Mouse (Mus musculus) intestine, embryonic 16.5 days (tissue): ENCODE measurements around the gene Zfp668. TPM values are rescaled to one million over a fixed set of nuclear protein-coding genes. Genes with fewer than 3 reads are reported as not detected.
A peak's percentile ranks its signal among the peaks of the same experiment; 100 is the strongest.
"Not testable (repeated sequence)": the region's sequence is repeated elsewhere in the genome, so short reads cannot be mapped to it uniquely, and the experiment has no call there.

Source experiments
- ATAC-seq: fragments of 200-750 bp; cut with Nextera tagmentation; 2 replicates; pipeline ENCODE4 v1.8.0; 2017; ENCODE audit warnings: moderate TSS enrichment, moderate library complexity
- H3K27ac ChIP-seq: fragments of 300-500 bp; sonication (generic); 2 replicates; pipeline ENCODE4 v1.5.1; 2014; ENCODE audit warnings: mild to moderate bottlenecking, low read length
- H3K27me3 ChIP-seq: fragments of 300-500 bp; sonication (generic); replicated peaks from 2 replicates; pipeline ENCODE4 v1.6.1; 2014; ENCODE audit warnings: low read length, control low read depth, mixed read lengths; ENCODE audit not compliant: control insufficient read depth, insufficient read depth
- H3K36me3 ChIP-seq: fragments of 300-500 bp; sonication (generic); 2 replicates; pipeline ENCODE4 v1.6.1; 2014; ENCODE audit warnings: low read length, control low read depth; ENCODE audit not compliant: control insufficient read depth, insufficient read depth
- H3K4me1 ChIP-seq: fragments of 300-500 bp; sonication (generic); 2 replicates; pipeline ENCODE4 v1.6.1; 2014; ENCODE audit warnings: low read length, control low read depth, mixed read lengths; ENCODE audit not compliant: control insufficient read depth, insufficient read depth
- H3K4me2 ChIP-seq: fragments of 300-500 bp; sonication (generic); 2 replicates; pipeline ENCODE4 v1.6.1; 2014; ENCODE audit warnings: low read depth, low read length, control low read depth
- H3K4me3 ChIP-seq: fragments of 300-500 bp; sonication (generic); 2 replicates; pipeline ENCODE4 v1.5.1; 2014; ENCODE audit warnings: mild to moderate bottlenecking, low read length
- H3K9ac ChIP-seq: fragments of 300-500 bp; sonication (generic); 2 replicates; pipeline ENCODE4 v1.6.1; 2014; ENCODE audit warnings: low read depth, low read length
- H3K9me3 ChIP-seq: fragments of 300-500 bp; sonication (generic); 2 replicates; pipeline ENCODE4 v1.6.1; 2016; ENCODE audit warnings: low read length, control low read depth; ENCODE audit not compliant: control insufficient read depth
- WGBS: fragments of 180-500 bp; shearing (Covaris S2); extraction: QIAGEN DNeasy Blood & Tissue Kit; methylation state at CpG from one replicate; pipeline ENCODE4 v1.1.7; 2014; 5-methylcytosine and 5-hydroxymethylcytosine counted together
- polyA plus RNA-seq: library from polyadenylated mRNA; unstranded; fragments of >200 nt; fragmentation: Nextera tagmentation; extraction: Ambion mirVana; gene quantifications from 2 replicates; pipeline ENCODE4 v1.2.1, GENCODE M21; 2015

Zfp668 gene
- polyA plus RNA-seq, 1 experiment from 2014 or later = 14.6 TPM

DNA sequence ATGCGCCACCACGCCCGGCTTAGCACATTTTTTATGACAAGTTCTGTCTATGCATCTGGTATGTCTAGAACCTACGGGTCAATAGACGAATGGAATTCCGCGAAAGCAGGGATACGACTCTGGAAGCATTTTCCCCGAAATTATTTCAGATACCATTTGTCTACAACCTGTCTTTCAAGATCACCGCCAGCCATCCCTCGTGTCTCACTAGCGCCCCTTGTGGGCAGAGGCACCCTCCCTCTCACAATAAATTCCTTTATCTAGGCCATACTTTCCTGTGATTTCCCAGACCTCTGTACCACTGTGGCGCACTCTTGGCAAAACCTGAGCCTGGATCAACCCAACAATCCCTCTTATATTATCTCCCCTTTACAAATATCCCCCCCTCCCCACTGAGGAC is 19.8 kb upstream of the Zfp668 start:
- H3K4me1 ChIP-seq = peaks cover 16% of the 10 kb centered on the region
- H3K4me3 ChIP-seq = no peak overlapping the region
- 52% methylated on average over 13 of the region's 13 CpGs for WGBS
- H3K9me3 ChIP-seq = no peaks in the 10 kb centered on the region
- H3K36me3 ChIP-seq = no peaks in the 10 kb centered on the region
- no peaks in the 10 kb centered on the region for H3K27me3 ChIP-seq
- no peak overlapping the region for H3K27ac ChIP-seq
- H3K9ac ChIP-seq = no peak overlapping the region
- H3K4me2 ChIP-seq = no peak overlapping the region
- ATAC-seq = no peak

DNA sequence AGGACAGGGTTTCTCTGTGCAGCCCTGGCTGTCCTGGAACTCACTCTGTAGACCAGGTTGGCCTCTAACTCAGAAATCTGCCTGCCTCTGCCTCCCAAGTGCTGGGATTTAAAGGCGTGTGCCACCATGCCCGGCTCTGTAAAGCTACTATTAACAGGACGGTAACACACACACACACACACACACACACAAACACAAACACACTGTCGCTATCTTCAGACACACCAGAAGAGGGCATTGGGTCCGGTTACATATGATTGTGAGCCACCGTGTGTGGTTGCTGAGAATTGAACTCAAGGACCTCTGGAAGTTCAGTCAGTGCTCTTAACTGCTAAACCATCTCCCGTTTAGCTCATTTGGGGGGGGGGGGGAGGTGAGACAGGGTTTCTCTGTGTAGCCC is 19.3 kb upstream of the Zfp668 start:
- not testable (repeated sequence) for ATAC-seq, H3K27me3 ChIP-seq, H3K36me3 ChIP-seq, H3K9ac ChIP-seq, H3K9me3 ChIP-seq
- Histone ChIP-seq H3K27ac (0 out of 2 replicates have a peak overlapping the region, but pooled peaks have one; percentile 92), H3K4me3 (peak overlapping the region; percentile 72; the same call in 1 of the 2 replicates), H3K4me2 (peak overlapping the region; percentile 16; the same call in 1 of the 2 replicates), H3K4me1 (peaks cover 16% of the 10 kb centered on the region)
- WGBS = 61% methylated on average over 7 of the region's 7 CpGs

- Histone ChIP-seq H3K36me3 (no peaks in the 10 kb centered on the region), H3K4me1 (peaks cover 18% of the 10 kb centered on the region), H3K9ac (peak within 1 kb of the TSS; percentile 79), H3K27ac (peak within 1 kb of the TSS; percentile 92), H3K4me2 (peak within 1 kb of the TSS; percentile 86), H3K27me3 (no peaks in the 10 kb centered on the region), H3K4me3 (peak within 1 kb of the TSS; percentile 72), H3K9me3 (no peaks in the 10 kb centered on the region)
- WGBS = under 1% methylated on average over 26 of the region's 26 CpGs
- ATAC-seq = peak; percentile 92
Measured at GRCm38 (mm10) chr7:127895442-127895841, 18.8 kb upstream of the Zfp668 start, which contains the start of the genes Gm21974 and Vkorc1. Gene Gm21974 (minus strand): TSS chr7:127895454. Gene Vkorc1 (minus strand): TSS chr7:127895617.

DNA sequence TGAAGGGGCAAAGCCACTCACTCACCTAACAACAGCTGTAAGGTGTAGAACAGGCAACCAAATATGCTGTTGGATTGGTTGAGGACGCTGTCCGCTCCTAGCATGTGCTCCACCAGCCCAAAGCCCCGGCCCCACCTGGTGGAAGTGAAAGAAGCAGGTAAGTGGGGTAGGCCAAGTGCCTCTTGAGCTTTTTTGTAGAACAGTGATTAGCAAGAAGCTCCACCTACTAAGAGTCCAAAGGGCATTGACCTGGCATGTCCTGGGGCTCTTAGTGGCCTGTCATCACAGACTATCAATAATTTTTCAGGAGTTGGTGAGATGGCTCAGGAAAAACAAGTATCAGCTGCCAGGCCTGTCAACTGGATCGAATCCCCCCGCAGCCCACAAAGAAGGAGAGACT is 17.9 kb upstream of the Zfp668 start:
- no peaks in the 10 kb centered on the region for H3K9me3 ChIP-seq
- peaks cover 16% of the 10 kb centered on the region for H3K4me1 ChIP-seq
- no peaks in the 10 kb centered on the region for H3K36me3 ChIP-seq
- no peaks in the 10 kb centered on the region for H3K27me3 ChIP-seq
- H3K4me2 ChIP-seq = peak overlapping the region; percentile 86
- peak overlapping the region; percentile 79 for H3K9ac ChIP-seq
- H3K27ac ChIP-seq = peak overlapping the region; percentile 92
- 64% methylated on average over 5 of the region's 5 CpGs for WGBS
- peak overlapping the region; percentile 72 for H3K4me3 ChIP-seq
- no peak; the same call in 1 of the 2 replicates for ATAC-seq

- H3K4me2 ChIP-seq = no peak within 1 kb of the TSS; the same call in 1 of the 2 replicates
- 35% methylated on average over 4 of the region's 4 CpGs for WGBS
- no peak within 1 kb of the TSS for H3K4me3 ChIP-seq
- no peaks in the 10 kb centered on the region for H3K27me3 ChIP-seq
- H3K27ac ChIP-seq = 0 out of 2 replicates have a peak within 1 kb of the TSS, but pooled peaks have one; percentile 25
- no peaks in the 10 kb centered on the region for H3K9me3 ChIP-seq
- peak; percentile 21 for ATAC-seq
- no peak within 1 kb of the TSS for H3K9ac ChIP-seq
- H3K4me1 ChIP-seq = peaks cover 18% of the 10 kb centered on the region
- H3K36me3 ChIP-seq = peaks cover 10% of the 10 kb centered on the region; the same call in 1 of the 2 replicates
Measured at GRCm38 (mm10) chr7:127890798-127891197, 14.2 kb upstream of the Zfp668 start, which contains the start of gene Prss53. Gene Prss53 (minus strand): TSS chr7:127890970.

- Histone ChIP-seq H3K9me3 (no peaks in the 10 kb centered on the region), H3K36me3 (peaks cover 17% of the 10 kb centered on the region), H3K4me3 (no peak overlapping the region), H3K4me1 (peaks cover 19% of the 10 kb centered on the region), H3K4me2 (no peak overlapping the region), H3K27ac (no peak overlapping the region), H3K9ac (no peak overlapping the region), H3K27me3 (no peaks in the 10 kb centered on the region)
- WGBS = 67% methylated on average over 3 of the region's 3 CpGs
- ATAC-seq = no peak
Measured at GRCm38 (mm10) chr7:127888821-127889220, 12.2 kb upstream of the Zfp668 start.

- no peak for ATAC-seq
- 79% methylated on average over 3 of the region's 3 CpGs for WGBS
- H3K4me3 ChIP-seq = no peak overlapping the region
- peaks cover 24% of the 10 kb centered on the region for H3K4me1 ChIP-seq
- H3K36me3 ChIP-seq = peaks cover 27% of the 10 kb centered on the region
- H3K9ac ChIP-seq = no peak overlapping the region
- H3K27ac ChIP-seq = no peak overlapping the region
- H3K4me2 ChIP-seq = no peak overlapping the region
- H3K9me3 ChIP-seq = no peaks in the 10 kb centered on the region
- H3K27me3 ChIP-seq = no peaks in the 10 kb centered on the region
Measured at GRCm38 (mm10) chr7:127887781-127888180, 11.2 kb upstream of the Zfp668 start.

DNA sequence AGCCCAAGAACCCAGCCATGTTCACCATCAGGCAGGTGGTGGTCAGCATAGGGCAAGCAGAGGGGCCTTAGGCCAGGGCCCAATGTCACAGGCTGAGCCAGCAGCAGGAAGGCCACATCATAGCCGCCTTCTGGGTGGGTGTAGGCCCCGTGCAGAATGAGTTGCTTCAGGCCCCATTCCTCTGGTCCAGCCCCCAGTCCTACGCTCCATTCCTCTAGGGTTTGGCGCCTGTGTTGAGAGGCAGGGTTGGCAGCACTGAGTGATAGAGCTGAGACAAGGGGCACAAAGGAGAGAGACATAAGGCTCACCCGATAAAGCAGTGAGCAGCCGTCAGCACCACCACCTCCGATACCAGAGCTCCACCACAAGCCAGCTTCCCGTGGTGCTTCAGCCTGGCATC is 10.6 kb upstream of the Zfp668 start:
- no peak overlapping the region for H3K4me3 ChIP-seq
- H3K9ac ChIP-seq = no peak overlapping the region
- peaks cover 24% of the 10 kb centered on the region for H3K4me1 ChIP-seq
- no peak overlapping the region for H3K27ac ChIP-seq
- H3K4me2 ChIP-seq = no peak overlapping the region
- WGBS = 88% methylated on average over 8 of the region's 8 CpGs
- H3K27me3 ChIP-seq = no peaks in the 10 kb centered on the region
- no peaks in the 10 kb centered on the region for H3K9me3 ChIP-seq
- H3K36me3 ChIP-seq = peaks cover 30% of the 10 kb centered on the region
- ATAC-seq = no peak

- H3K9ac ChIP-seq = 0 out of 2 replicates have a peak overlapping the region, but pooled peaks have one; percentile 12
- no peaks in the 10 kb centered on the region for H3K9me3 ChIP-seq
- 87% methylated on average over 6 of the region's 6 CpGs for WGBS
- no peak for ATAC-seq
- no peak overlapping the region for H3K4me3 ChIP-seq
- H3K4me2 ChIP-seq = no peak overlapping the region
- peaks cover 36% of the 10 kb centered on the region for H3K36me3 ChIP-seq
- peaks cover 24% of the 10 kb centered on the region for H3K4me1 ChIP-seq
- no peaks in the 10 kb centered on the region for H3K27me3 ChIP-seq
- no peak overlapping the region for H3K27ac ChIP-seq
Measured at GRCm38 (mm10) chr7:127886551-127886950, 9.9 kb upstream of the Zfp668 start.

- Histone ChIP-seq H3K27me3 (no peaks in the 10 kb centered on the region), H3K27ac (no peak overlapping the region), H3K9me3 (no peaks in the 10 kb centered on the region), H3K4me1 (peaks cover 24% of the 10 kb centered on the region), H3K9ac (no peak overlapping the region), H3K36me3 (peaks cover 41% of the 10 kb centered on the region), H3K4me2 (no peak overlapping the region), H3K4me3 (no peak overlapping the region)
- no peak for ATAC-seq
- 61% methylated on average over 6 of the region's 6 CpGs for WGBS
Measured at GRCm38 (mm10) chr7:127885951-127886350, 9.3 kb upstream of the Zfp668 start.
